In genomic region chr1:18583358-18584128, GRCm38 (mm10) we compare ENCODE assay signal across 13 mouse cellular contexts.
"Had no signal": no experiment of that assay in that cellular context is flagged by ENCODE, and none has a peak within 500 bp of the region (broad histone marks: within the 10 kb centered on the region; RNA-seq: fewer than 3 reads in every experiment).

No protein-coding gene starts in this region.

- H3K27ac ChIP-seq: left cerebral cortex, adult 2 months; limb, embryonic 12.5 days; liver, embryonic 13.5 days; lung, embryonic 15.5 days; neural tube, embryonic 12.5 days; stomach, embryonic 15.5 days had no signal

- H3K9ac ChIP-seq: limb, embryonic 12.5 days; liver, embryonic 13.5 days; liver, postnatal 0 days; lung, embryonic 15.5 days; neural tube, embryonic 12.5 days; stomach, embryonic 15.5 days had no signal

- H3K9me3 ChIP-seq: limb, embryonic 12.5 days; liver, embryonic 13.5 days; lung, embryonic 15.5 days; neural tube, embryonic 12.5 days; stomach, embryonic 15.5 days had no signal

- DNase-seq: kidney, adult 8-10 months; kidney, postnatal 25 days; liver; liver, embryonic 13.5 days; liver, postnatal 0 days; lung, postnatal 14 days; right cerebral cortex, postnatal 14 days; thymus, postnatal 36 days had no signal

- H3K4me3 ChIP-seq: left cerebral cortex, adult 2 months; limb, embryonic 12.5 days; liver, embryonic 13.5 days; lung, embryonic 15.5 days; neural tube, embryonic 12.5 days; stomach, embryonic 15.5 days had no signal

- H3K36me3 ChIP-seq: limb, embryonic 12.5 days; liver, embryonic 13.5 days; lung, embryonic 15.5 days; neural tube, embryonic 12.5 days; stomach, embryonic 15.5 days had no signal

- ATAC-seq: liver, postnatal 0 days had no signal

- H3K4me2 ChIP-seq: limb, embryonic 12.5 days; liver, embryonic 13.5 days; lung, embryonic 15.5 days; neural tube, embryonic 12.5 days; stomach, embryonic 15.5 days had no signal

- H3K27me3 ChIP-seq: limb, embryonic 12.5 days; liver, embryonic 13.5 days; lung, embryonic 15.5 days; neural tube, embryonic 12.5 days; stomach, embryonic 15.5 days had no signal

- H3K4me1 ChIP-seq: limb, embryonic 12.5 days; liver, embryonic 13.5 days; lung, embryonic 15.5 days; neural tube, embryonic 12.5 days; stomach, embryonic 15.5 days had no signal
